Mouse (Mus musculus) MEL (cell line): ENCODE measurements around the gene Rabl6. TPM values are rescaled to one million over a fixed set of nuclear protein-coding genes. Genes with fewer than 3 reads are reported as not detected.

Experiments
- DNase-seq: peaks from one replicate; pipeline ENCODE4 v3.0.0; 2011; ENCODE audit warnings: low read depth, low spot score
- H3K27ac ChIP-seq: 2 replicates; pipeline ENCODE4 v1.5.1; 2012; ENCODE audit warnings: low read depth, mild to moderate bottlenecking, control low read depth, low read length, moderate library complexity; ENCODE audit not compliant: control insufficient read depth
- H3K27me3 ChIP-seq, 2 experiments: fragments of 150-350 bp in 1 of 2; sonication (generic) in 1 of 2; 2 replicates each; pipeline ENCODE4 v1.6.1; 2012; ENCODE audit warnings: low read length in 2 of 2, mild to moderate bottlenecking in 2 of 2, improper control_type of control experiment in 1 of 2, moderate library complexity in 1 of 2; ENCODE audit not compliant: insufficient read depth in 2 of 2, control insufficient read depth in 1 of 2
- H3K36me3 ChIP-seq, 2 experiments: 2 replicates each; pipeline ENCODE4 v1.6.1; 2012 to 2014; ENCODE audit warnings: low read length in 2 of 2, improper control_type of control experiment in 1 of 2, inconsistent platforms in 1 of 2, mild to moderate bottlenecking in 1 of 2; ENCODE audit not compliant: insufficient read depth in 2 of 2, control insufficient read depth in 1 of 2
- H3K4me1 ChIP-seq, 2 experiments: fragments of 150-350 bp in 1 of 2; sonication (generic) in 1 of 2; 2 replicates each; pipeline ENCODE4 v1.6.1; 2012; ENCODE audit warnings: low read length in 2 of 2, improper control_type of control experiment in 1 of 2, mild to moderate bottlenecking in 1 of 2; ENCODE audit not compliant: insufficient read depth in 2 of 2, control insufficient read depth in 1 of 2
- H3K4me3 ChIP-seq, 2 experiments: fragments of 150-350 bp in 1 of 2; sonication (generic) in 1 of 2; 2 replicates each; pipeline ENCODE4 v1.5.1; 2012; ENCODE audit warnings: low read depth in 2 of 2, low read length in 2 of 2, mild to moderate bottlenecking in 2 of 2, moderate library complexity in 2 of 2, control low read depth in 1 of 2, improper control_type of control experiment in 1 of 2; ENCODE audit not compliant: control insufficient read depth in 1 of 2, insufficient read depth in 1 of 2
- H3K79me2 ChIP-seq: 2 replicates; pipeline ENCODE4 v1.6.1; 2012; ENCODE audit warnings: mild to moderate bottlenecking, low read length, moderate library complexity; ENCODE audit not compliant: control insufficient read depth, poor library complexity, insufficient read depth
- H3K9ac ChIP-seq: 2 replicates; pipeline ENCODE4 v1.6.1; 2012; ENCODE audit warnings: low read depth, mild to moderate bottlenecking, control low read depth, low read length, moderate library complexity; ENCODE audit not compliant: control insufficient read depth, poor library complexity, severe bottlenecking
- H3K9me3 ChIP-seq: fragments of 150-350 bp; sonication (generic); replicated peaks from 2 replicates; pipeline ENCODE4 v1.6.1; 2012; ENCODE audit warnings: mild to moderate bottlenecking, low read length, improper control_type of control experiment, moderate library complexity; ENCODE audit not compliant: insufficient read depth
- CTCF ChIP-seq, 3 experiments: IDR thresholded peaks in 2 of 3; conservative IDR thresholded peaks in 1 of 3; 2 replicates each; pipeline ENCODE4 v1.5.1; 2011 to 2012; ENCODE audit warnings: low read length in 3 of 3, low read depth in 2 of 3, mild to moderate bottlenecking in 2 of 3, improper control_type of control experiment in 1 of 3, inconsistent platforms in 1 of 3, mixed read lengths in 1 of 3, moderate library complexity in 1 of 3; ENCODE audit not compliant: control insufficient read depth in 1 of 3, insufficient read depth in 1 of 3, poor library complexity in 1 of 3, severe bottlenecking in 1 of 3
- ELF1 ChIP-seq: IDR thresholded peaks from 2 replicates; pipeline ENCODE4 v1.6.1; 2014; ENCODE audit warnings: low read depth, mild to moderate bottlenecking, inconsistent platforms, low read length, improper control_type of control experiment, moderate library complexity
- EP300 ChIP-seq, 2 experiments: IDR thresholded peaks; 2 replicates each; pipeline ENCODE4 v1.6.1; 2011; ENCODE audit warnings: improper control_type of control experiment in 2 of 2, low read length in 2 of 2, low read depth in 1 of 2, mild to moderate bottlenecking in 1 of 2
- ETS1 ChIP-seq: IDR thresholded peaks from 2 replicates; pipeline ENCODE4 v1.6.1; 2012; ENCODE audit warnings: low read depth, mild to moderate bottlenecking, inconsistent platforms, low read length, improper control_type of control experiment, moderate library complexity
- GABPA ChIP-seq: IDR thresholded peaks from 2 replicates; pipeline ENCODE4 v1.6.1; 2012; ENCODE audit warnings: low read depth, mild to moderate bottlenecking, inconsistent platforms, low read length, improper control_type of control experiment, moderate library complexity
- KAT2A ChIP-seq: conservative IDR thresholded peaks from 2 replicates; pipeline ENCODE4 v1.6.1; 2012; ENCODE audit warnings: low read depth, low read length, improper control_type of control experiment, inconsistent platforms
- MAZ ChIP-seq: IDR thresholded peaks from 2 replicates; pipeline ENCODE4 v1.6.1; 2012; ENCODE audit warnings: low read depth, mild to moderate bottlenecking, inconsistent platforms, low read length, improper control_type of control experiment
- NELFE ChIP-seq: IDR thresholded peaks from 2 replicates; pipeline ENCODE4 v1.6.1; 2011; ENCODE audit warnings: low read depth, low read length, improper control_type of control experiment
- NRF1 ChIP-seq: IDR thresholded peaks from 2 replicates; pipeline ENCODE4 v1.6.1; 2014; ENCODE audit warnings: low read depth, mild to moderate bottlenecking, inconsistent platforms, low read length, improper control_type of control experiment, moderate library complexity; ENCODE audit not compliant: poor library complexity, insufficient read depth, severe bottlenecking
- POLR2AphosphoS2 ChIP-seq: IDR thresholded peaks from 2 replicates; pipeline ENCODE4 v1.6.1; 2011; ENCODE audit warnings: low read length, improper control_type of control experiment
- RAD21 ChIP-seq: IDR thresholded peaks from 2 replicates; pipeline ENCODE4 v1.6.1; 2011; ENCODE audit warnings: mild to moderate bottlenecking, low read depth, low read length, improper control_type of control experiment
- RCOR1 ChIP-seq: IDR thresholded peaks from 2 replicates; pipeline ENCODE4 v1.6.1; 2012; ENCODE audit warnings: low read depth, mild to moderate bottlenecking, inconsistent platforms, low read length, improper control_type of control experiment
- SMC3 ChIP-seq: IDR thresholded peaks from 2 replicates; pipeline ENCODE4 v1.6.1; 2011; ENCODE audit warnings: low read depth, low read length, improper control_type of control experiment
- TAL1 ChIP-seq: IDR thresholded peaks from 2 replicates; pipeline ENCODE4 v1.6.1; 2012; ENCODE audit warnings: mild to moderate bottlenecking, inconsistent platforms, low read length, moderate library complexity, mixed read lengths
- ZC3H11A ChIP-seq: IDR thresholded peaks from 2 replicates; pipeline ENCODE4 v1.6.1; 2012; ENCODE audit warnings: low read depth, mild to moderate bottlenecking, inconsistent platforms, low read length, improper control_type of control experiment
- ZKSCAN1 ChIP-seq: IDR thresholded peaks from 2 replicates; pipeline ENCODE4 v1.6.1; 2012; ENCODE audit warnings: low read depth, mild to moderate bottlenecking, inconsistent platforms, low read length, improper control_type of control experiment, moderate library complexity
- ZNF384 ChIP-seq: IDR thresholded peaks from 2 replicates; pipeline ENCODE4 v1.6.1; 2012; ENCODE audit warnings: low read depth, mild to moderate bottlenecking, inconsistent platforms, low read length, improper control_type of control experiment
- polyA plus RNA-seq, 2 experiments: library from polyadenylated mRNA; stranded (reverse) in 1 of 2; unstranded in 1 of 2; fragments of >175 nt in 1 of 2; fragments of >200 nt in 1 of 2; gene quantifications; 2 replicates each; pipeline versions ENCODE4 v1.2.1 to v1.2.4; 2012; ENCODE audit warnings: low replicate concordance in 2 of 2, low read depth in 1 of 2; ENCODE audit not compliant: insufficient read length in 2 of 2, insufficient read depth in 1 of 2, missing spikeins in 1 of 2
- total RNA-seq: library from RNA; depleted of rRNA; stranded (reverse); fragments of 300-350 nt; gene quantifications from 2 replicates; pipeline ENCODE4 v1.2.3, GENCODE M21; 2012

Gene Rabl6
- total and polyA plus RNA-seq, 3 experiments, result 76.9 to 104 (median 84.7) TPM

DNA sequence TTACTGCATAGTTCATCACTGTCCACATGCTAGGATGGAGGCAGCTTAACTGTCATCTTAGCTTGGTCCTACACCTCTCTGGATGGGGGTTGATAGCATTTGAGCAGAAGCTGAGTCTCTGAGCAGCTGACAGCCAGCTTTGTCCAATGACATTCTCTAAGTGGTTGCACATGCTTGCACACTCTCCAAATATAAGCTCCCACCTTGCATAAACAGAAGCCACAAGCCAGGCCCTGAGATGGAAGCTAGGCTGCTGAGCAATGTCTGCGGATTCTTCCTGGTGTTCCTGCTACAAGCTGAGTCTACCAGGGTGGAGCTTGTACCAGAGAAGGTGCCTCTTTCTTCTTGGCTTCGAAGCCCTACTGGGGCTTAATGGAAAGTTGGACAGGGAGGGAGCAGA, 44.6 kb upstream of the Rabl6 start, which contains the start of gene Lcn8:
Lcn8 (plus strand) TSS at position 219 of the 400 bp plus-strand sequence.
- H3K9ac ChIP-seq, result no peak within 1 kb of the TSS
- no peaks in the 10 kb centered on the region for H3K36me3 ChIP-seq
- no peak for DNase-seq
- H3K27me3 ChIP-seq, result peaks cover 8 to 20% of the 10 kb centered on the region in 2 experiments; a peak in 3 of 4 replicates
- H3K79me2 ChIP-seq, result no peaks in the 10 kb centered on the region
- no peak within 1 kb of the TSS for H3K27ac ChIP-seq
- TF ChIP-seq SMC3 (no peak), KAT2A (no peak), ZC3H11A (no peak), ZKSCAN1 (no peak), NELFE (no peak)
- H3K4me1 ChIP-seq, result no peaks in the 10 kb centered on the region
- no peak within 1 kb of the TSS for H3K4me3 ChIP-seq
- no peaks in the 10 kb centered on the region for H3K9me3 ChIP-seq

DNA sequence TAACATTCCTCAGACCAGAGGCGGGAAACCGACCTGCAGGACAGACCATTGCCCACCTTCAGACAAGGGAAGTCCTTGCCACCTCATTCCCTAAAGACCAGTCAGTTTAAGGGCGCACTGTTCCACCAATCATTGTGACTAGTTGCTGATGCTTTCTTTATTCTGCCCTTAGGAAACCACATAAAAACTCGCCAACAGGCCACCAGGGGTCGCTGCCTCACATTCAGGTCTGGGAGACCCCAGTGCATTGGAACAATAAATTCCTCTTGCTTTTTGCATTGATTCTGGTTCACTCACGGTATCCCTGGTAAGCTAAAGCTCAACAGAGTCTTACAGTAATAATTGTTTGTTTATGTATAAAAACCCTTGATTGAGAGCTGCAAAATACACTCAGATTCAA, 31.6 kb upstream of the Rabl6 start:
- Histone ChIP-seq H3K9me3 (no peaks in the 10 kb centered on the region), H3K27me3 (peaks cover 0 to 4% of the 10 kb centered on the region in 2 experiments; a peak in 1 of 4 replicates), H3K4me3 (no peak overlapping the region), H3K79me2 (no peaks in the 10 kb centered on the region), H3K27ac (no peak overlapping the region), H3K4me1 (no peaks in the 10 kb centered on the region), H3K36me3 (no peaks in the 10 kb centered on the region), H3K9ac (no peak overlapping the region)
- no peak for TF ChIP-seq ELF1
- no peak for TF ChIP-seq GABPA
- TF ChIP-seq ETS1, result no peak
- TF ChIP-seq MAZ, result no peak
- TF ChIP-seq RAD21, result peak; percentile 21; the same call in 1 of the 2 replicates
- TF ChIP-seq SMC3, result peak; percentile 36
- no peak for TF ChIP-seq RCOR1
- no peak for TF ChIP-seq ZNF384
- TF ChIP-seq TAL1, result no peak
- TF ChIP-seq POLR2AphosphoS2, result no peak
- peak; percentile 67 to 85 (median 73) for TF ChIP-seq CTCF (IDR thresholded peaks at IDR 0.05 in 2 of 3, conservative IDR thresholded peaks at IDR 0.05 in 1 of 3; ENCODE audit: control insufficient read depth in 1 of 3, insufficient read depth in 1 of 3, low read depth in 2 of 3, low read length in 3 of 3, poor library complexity in 1 of 3, severe bottlenecking in 1 of 3)
- TF ChIP-seq NRF1, result no peak
- no peak for TF ChIP-seq EP300 (IDR thresholded peaks at IDR 0.05; ENCODE audit: low read depth in 1 of 2, low read length in 2 of 2)
- no peak for TF ChIP-seq ZKSCAN1
- DNase-seq, result peak; percentile 57
